17 mouse cellular contexts compared by ENCODE assay signal in the genomic region with DNA sequence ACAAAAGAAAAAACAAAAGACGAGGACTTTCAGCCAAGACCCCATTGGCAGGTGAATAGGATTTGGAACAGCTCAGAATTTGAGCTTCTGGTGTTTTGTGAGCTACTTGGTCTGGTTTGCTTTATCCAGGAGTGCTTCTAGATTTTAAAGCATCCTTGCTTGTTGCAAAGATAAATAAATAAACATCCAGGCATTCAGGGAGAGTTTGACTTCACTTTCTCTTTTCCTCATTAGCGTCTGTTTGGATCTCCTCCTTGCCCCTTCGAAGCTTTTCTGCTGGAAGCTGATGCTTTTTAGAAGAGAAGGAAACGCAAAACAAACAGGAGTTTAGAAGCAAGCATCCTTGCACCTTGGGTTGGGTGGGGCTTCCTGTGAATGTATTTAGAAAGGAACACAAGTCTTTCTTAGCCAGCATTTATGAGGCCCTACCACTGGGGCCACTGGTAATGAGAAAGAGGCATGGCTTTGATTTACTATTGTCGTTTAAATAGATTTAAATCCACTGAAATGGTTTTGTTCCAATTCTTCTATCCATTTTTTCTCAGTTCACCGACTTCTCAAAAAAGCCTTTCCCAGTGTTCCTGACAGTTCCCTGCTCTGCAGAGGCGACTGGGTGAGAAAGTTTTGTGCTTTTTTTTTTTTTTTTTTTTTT.
A peak's percentile ranks its signal among the peaks of the same experiment; 100 is the strongest.
DNase-seq lines count a peak whose midpoint lies in the region; ATAC-seq and TF ChIP-seq lines count a peak whose summit lies in the region.
"Had no signal": no experiment of that assay in that cellular context is flagged by ENCODE, and none has a peak within 500 bp of the region (broad histone marks: within the 10 kb centered on the region; RNA-seq: fewer than 3 reads in every experiment).

No protein-coding gene starts in this region.

- H3K27ac ChIP-seq in kidney, postnatal 0 days, result no peak overlapping the region
- H3K27ac ChIP-seq in kidney, embryonic 16.5 days (ENCODE audit: low read length), result no peak overlapping the region
- peak overlapping the region; percentile 80 for H3K27ac ChIP-seq in limb, embryonic 10.5 days
- peak overlapping the region; percentile 40; the same call in 1 of the 2 replicates for H3K27ac ChIP-seq in midbrain, embryonic 15.5 days
- no peak overlapping the region for H3K27ac ChIP-seq in kidney, embryonic 15.5 days
- H3K27ac ChIP-seq: embryonic facial prominence, embryonic 13.5 days; gastrocnemius, adult 2 months; hindbrain, embryonic 13.5 days; intestine, embryonic 15.5 days; limb, embryonic 15.5 days; neural tube, embryonic 12.5 days had no signal

- DNase-seq in kidney, postnatal 0 days (ENCODE audit: low spot score), result peak; percentile 17
- DNase-seq in embryo, embryonic 10 days (ENCODE audit: low spot score), result peak; percentile 15
- DNase-seq in limb, embryonic 10.5 days (ENCODE audit: low spot score), result no peak
- DNase-seq in left cerebral cortex, postnatal 14 days (ENCODE audit: low spot score in 2 of 2), result no peak
- no peak for DNase-seq in T-cell, adult 2 months (ENCODE audit: low spot score)
- DNase-seq: gastrocnemius, adult 2 months; heart, adult 11 months; lung, postnatal 36 days; thymus, postnatal 4 days had no signal

- ATAC-seq in kidney, postnatal 0 days (replicated peaks; ENCODE audit: low FRiP score, low read depth), result no peak
- no peak for ATAC-seq in kidney, embryonic 16.5 days (ENCODE audit: low FRiP score, low TSS enrichment)
- no peak for ATAC-seq in midbrain, embryonic 15.5 days (replicated peaks)
- ATAC-seq in kidney, embryonic 15.5 days (replicated peaks; ENCODE audit: low FRiP score), result no peak
- ATAC-seq: intestine, embryonic 15.5 days had no signal

- H3K36me3 ChIP-seq in kidney, postnatal 0 days (ENCODE audit: insufficient read depth, low read length), result no peaks in the 10 kb centered on the region
- H3K36me3 ChIP-seq in kidney, embryonic 16.5 days (ENCODE audit: insufficient read depth, low read length), result no peaks in the 10 kb centered on the region
- no peaks in the 10 kb centered on the region for H3K36me3 ChIP-seq in limb, embryonic 10.5 days
- H3K36me3 ChIP-seq in midbrain, embryonic 15.5 days (replicated peaks), result no peaks in the 10 kb centered on the region
- H3K36me3 ChIP-seq in kidney, embryonic 15.5 days, result no peaks in the 10 kb centered on the region
- H3K36me3 ChIP-seq: embryonic facial prominence, embryonic 13.5 days; hindbrain, embryonic 13.5 days; intestine, embryonic 15.5 days; limb, embryonic 15.5 days; neural tube, embryonic 12.5 days had no signal

- no peak overlapping the region for H3K9ac ChIP-seq in kidney, postnatal 0 days (ENCODE audit: low read depth, low read length)
- H3K9ac ChIP-seq in kidney, embryonic 16.5 days (replicated peaks; ENCODE audit: low read length), result no peak overlapping the region
- no peak overlapping the region for H3K9ac ChIP-seq in midbrain, embryonic 15.5 days
- no peak overlapping the region for H3K9ac ChIP-seq in kidney, embryonic 15.5 days
- H3K9ac ChIP-seq: embryonic facial prominence, embryonic 13.5 days; hindbrain, embryonic 13.5 days; intestine, embryonic 15.5 days; limb, embryonic 15.5 days; neural tube, embryonic 12.5 days had no signal

- TF ChIP-seq CTCF in kidney, postnatal 0 days (IDR thresholded peaks at IDR 0.05; ENCODE audit: low read depth), result no peak

- no peaks in the 10 kb centered on the region for H3K4me1 ChIP-seq in kidney, postnatal 0 days (replicated peaks; ENCODE audit: insufficient read depth, low read length)
- H3K4me1 ChIP-seq in kidney, embryonic 16.5 days (ENCODE audit: insufficient read depth, low read length), result peaks cover 23% of the 10 kb centered on the region
- H3K4me1 ChIP-seq in limb, embryonic 10.5 days, result peaks cover 45% of the 10 kb centered on the region
- peaks cover 28% of the 10 kb centered on the region for H3K4me1 ChIP-seq in midbrain, embryonic 15.5 days
- peaks cover 17% of the 10 kb centered on the region for H3K4me1 ChIP-seq in kidney, embryonic 15.5 days
- H3K4me1 ChIP-seq: intestine, embryonic 15.5 days had no signal

- no peak overlapping the region for H3K4me2 ChIP-seq in kidney, postnatal 0 days (ENCODE audit: low read length)
- H3K4me2 ChIP-seq in kidney, embryonic 16.5 days (replicated peaks; ENCODE audit: low read depth, low read length), result no peak overlapping the region
- no peak overlapping the region for H3K4me2 ChIP-seq in midbrain, embryonic 15.5 days
- H3K4me2 ChIP-seq in kidney, embryonic 15.5 days, result no peak overlapping the region
- H3K4me2 ChIP-seq: hindbrain, embryonic 13.5 days; intestine, embryonic 15.5 days had no signal

- H3K27me3 ChIP-seq in kidney, postnatal 0 days (ENCODE audit: insufficient read depth, low read length), result no peaks in the 10 kb centered on the region
- H3K27me3 ChIP-seq in kidney, embryonic 16.5 days (ENCODE audit: insufficient read depth, low read length), result 0 out of 2 replicates have a peak, but pooled peaks cover 5% of the 10 kb centered on the region
- peaks cover 34% of the 10 kb centered on the region for H3K27me3 ChIP-seq in limb, embryonic 10.5 days (ENCODE audit: low read depth, poor library complexity, severe bottlenecking)
- H3K27me3 ChIP-seq in midbrain, embryonic 15.5 days (replicated peaks), result peaks cover 4% of the 10 kb centered on the region; the same call in 1 of the 2 replicates
- H3K27me3 ChIP-seq in kidney, embryonic 15.5 days, result peaks cover 9% of the 10 kb centered on the region; the same call in 1 of the 2 replicates
- H3K27me3 ChIP-seq: intestine, embryonic 15.5 days had no signal

- no peaks in the 10 kb centered on the region for H3K9me3 ChIP-seq in kidney, postnatal 0 days (replicated peaks; ENCODE audit: low read length)
- no peaks in the 10 kb centered on the region for H3K9me3 ChIP-seq in kidney, embryonic 16.5 days (ENCODE audit: low read length)
- H3K9me3 ChIP-seq in limb, embryonic 10.5 days (replicated peaks), result no peaks in the 10 kb centered on the region
- H3K9me3 ChIP-seq in midbrain, embryonic 15.5 days, result no peaks in the 10 kb centered on the region
- H3K9me3 ChIP-seq in kidney, embryonic 15.5 days (replicated peaks), result no peaks in the 10 kb centered on the region
- H3K9me3 ChIP-seq: embryonic facial prominence, embryonic 13.5 days; hindbrain, embryonic 13.5 days; intestine, embryonic 15.5 days; limb, embryonic 15.5 days; neural tube, embryonic 12.5 days had no signal

- intact Hi-C loops in left cerebral cortex, postnatal 14 days (cut with DNase I), result loop anchor here (5.0 to 10.0 kb wide), 4 partner anchors 236 to 796 kb away; no protein-coding TSS in a partner anchor

- WGBS in kidney, postnatal 0 days, result 30% methylated on average over 7 of the region's 7 CpGs
- WGBS in kidney, embryonic 16.5 days, result 29% methylated on average over 7 of the region's 7 CpGs
- WGBS in limb, embryonic 10.5 days, result 5% methylated on average over 7 of the region's 7 CpGs
- WGBS in midbrain, embryonic 15.5 days, result 11% methylated on average over 7 of the region's 7 CpGs
- 21% methylated on average over 7 of the region's 7 CpGs for WGBS in kidney, embryonic 15.5 days

- H3K4me3 ChIP-seq in kidney, postnatal 0 days (replicated peaks; ENCODE audit: low read depth, low read length), result no peak overlapping the region
- no peak overlapping the region for H3K4me3 ChIP-seq in kidney, embryonic 16.5 days (ENCODE audit: low read length)
- H3K4me3 ChIP-seq in limb, embryonic 10.5 days, result peak overlapping the region; percentile 15; the same call in 1 of the 2 replicates
- H3K4me3 ChIP-seq in midbrain, embryonic 15.5 days, result no peak overlapping the region
- H3K4me3 ChIP-seq in kidney, embryonic 15.5 days (replicated peaks), result no peak overlapping the region
- H3K4me3 ChIP-seq: embryonic facial prominence, embryonic 13.5 days; gastrocnemius, adult 2 months; hindbrain, embryonic 13.5 days; intestine, embryonic 15.5 days; limb, embryonic 15.5 days; neural tube, embryonic 12.5 days had no signal

Comparison
In these comparisons a context has a peak if more than half of its experiments do, and no peak if none do; other contexts are left out.
1. DNase-seq: peak in kidney, postnatal 0 days (single experiment) and embryo, embryonic 10 days (single experiment); none in limb, embryonic 10.5 days (single experiment), left cerebral cortex, postnatal 14 days (0 of 2) and T-cell, adult 2 months (single experiment).
2. H3K27ac ChIP-seq: peak in limb, embryonic 10.5 days (single experiment) and midbrain, embryonic 15.5 days (single experiment); none in kidney, postnatal 0 days (single experiment), kidney, embryonic 16.5 days (single experiment) and kidney, embryonic 15.5 days (single experiment).